Mouse (Mus musculus) heart, adult 2 months (tissue): Measurements from ENCODE around the gene Txndc11. TPM values are rescaled to one million over a fixed set of nuclear protein-coding genes. Genes with fewer than 3 reads are reported as not detected.

Source experiments
- DNase-seq, 2 experiments: peaks; one replicate each; pipeline ENCODE4 v3.0.0; 2021
- H3K27ac ChIP-seq: fragments of 200-600 bp; 2 replicates; pipeline ENCODE4 v1.8.1; 2022
- H3K27me3 ChIP-seq: fragments of 200-500 bp; 2 replicates; pipeline ENCODE4 v1.6.1; 2012; ENCODE audit warnings: mild to moderate bottlenecking, low read length, inconsistent platforms, mixed read lengths; ENCODE audit not compliant: control insufficient read depth, insufficient read depth
- H3K36me3 ChIP-seq: fragments of 200-500 bp; 2 replicates; pipeline ENCODE4 v1.6.1; 2012; ENCODE audit warnings: low read length, inconsistent platforms; ENCODE audit not compliant: control insufficient read depth, insufficient read depth
- H3K4me1 ChIP-seq: fragments of 200-500 bp; 2 replicates; pipeline ENCODE4 v1.6.1; 2011; ENCODE audit warnings: low read length; ENCODE audit not compliant: control insufficient read depth, insufficient read depth
- H3K4me3 ChIP-seq: fragments of 200-600 bp; 2 replicates; pipeline ENCODE4 v1.8.1; 2022
- H3K79me2 ChIP-seq: fragments of 200-500 bp; replicated peaks from 2 replicates; pipeline ENCODE4 v1.6.1; 2012; ENCODE audit warnings: mild to moderate bottlenecking, inconsistent platforms, low read length, moderate library complexity, mixed read lengths; ENCODE audit not compliant: control insufficient read depth, insufficient read depth
- H3K9ac ChIP-seq: fragments of 200-500 bp; 2 replicates; pipeline ENCODE4 v1.6.1; 2012; ENCODE audit warnings: low read depth, mild to moderate bottlenecking, control low read depth, inconsistent platforms, low read length, mixed read lengths
- CTCF ChIP-seq: fragments of 200-600 bp; IDR thresholded peaks from 2 replicates; pipeline ENCODE4 v1.8.1; 2022; ENCODE audit warnings: antibody characterized with exemption, mild to moderate bottlenecking, moderate library complexity
- EP300 ChIP-seq: fragments of 200-500 bp; IDR thresholded peaks from 2 replicates; pipeline ENCODE4 v1.6.1; 2011; ENCODE audit warnings: low read depth, low read length, control low read depth; ENCODE audit not compliant: insufficient read depth
- POLR2A ChIP-seq: fragments of 200-500 bp; IDR thresholded peaks from 2 replicates; pipeline ENCODE4 v1.6.1; 2011; ENCODE audit warnings: mild to moderate bottlenecking, low read depth, low read length, control low read depth; ENCODE audit not compliant: insufficient read depth
- WGBS: fragments of 180-500 bp; shearing (Covaris S2); methylation state at CpG from one replicate; pipeline ENCODE4 v1.1.7; 2018; 5-methylcytosine and 5-hydroxymethylcytosine counted together
- intact Hi-C: fragments of 180-260 bp; cut with DNase I; formaldehyde crosslinking; loops from one replicate; pipeline ENCODE4 v1.15.1; 2025
- polyA plus RNA-seq: library from polyadenylated mRNA; depleted of rRNA; stranded (reverse); fragments of >200 nt; gene quantifications from 2 replicates; pipeline ENCODE4 v1.2.3, GENCODE M21; 2012
- total RNA-seq, 2 experiments: library from RNA; stranded (reverse); gene quantifications; 2 replicates each; pipeline ENCODE4 v1.2.3; 2021

The Txndc11 gene
- total and polyA plus RNA-seq, 3 experiments, result 11.2 to 14.8 (median 13.0) TPM

GRCm38 (mm10) chr16:11078216-11078869, 56.1 kb downstream of the Txndc11 start:
- Histone ChIP-seq H3K4me1 (peaks cover 5% of the 10 kb centered on the region), H3K27ac (no peak overlapping the region), H3K27me3 (no peaks in the 10 kb centered on the region), H3K79me2 (peaks cover 4% of the 10 kb centered on the region; the same call in 1 of the 2 replicates), H3K9ac (no peak overlapping the region), H3K4me3 (no peak overlapping the region), H3K36me3 (peaks cover 8% of the 10 kb centered on the region)
- 28% methylated on average over 3 of the region's 3 CpGs for WGBS
- TF ChIP-seq CTCF (no peak), EP300 (no peak), POLR2A (no peak)
- intact Hi-C loops, result no loop called here
- no peak for DNase-seq

DNA sequence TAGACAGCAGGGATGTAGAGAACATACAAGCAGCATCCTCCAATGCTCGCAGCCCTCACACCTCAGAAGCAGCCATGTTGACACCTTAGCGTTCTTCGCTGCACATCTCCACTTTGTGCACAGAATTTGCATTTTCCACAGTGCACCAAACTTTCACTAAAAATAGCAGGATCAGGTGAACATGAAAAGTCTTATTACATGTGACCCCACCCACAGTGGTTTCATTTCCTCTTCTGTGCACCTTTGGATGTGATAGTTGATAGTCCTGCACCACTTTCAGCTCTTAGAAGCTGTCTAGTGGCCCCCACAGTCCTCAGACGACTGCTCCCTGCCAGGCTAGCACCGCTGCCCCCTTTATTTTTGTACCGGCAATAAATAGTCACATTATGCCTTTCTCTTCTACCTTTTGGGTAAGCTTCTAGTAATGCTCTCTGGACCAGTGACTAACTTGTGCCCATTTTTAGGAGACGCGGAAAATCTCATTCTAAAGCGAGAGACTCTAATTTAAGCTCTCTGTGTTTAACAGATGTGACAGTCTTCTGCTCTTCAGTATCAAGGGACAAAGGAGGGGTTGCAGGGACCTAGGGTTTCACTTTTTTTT, 56.7 kb downstream of the Txndc11 start:
- no peaks in the 10 kb centered on the region for H3K27me3 ChIP-seq
- no peak for DNase-seq
- H3K4me1 ChIP-seq, result peaks cover 7% of the 10 kb centered on the region
- H3K36me3 ChIP-seq, result peaks cover 8% of the 10 kb centered on the region
- intact Hi-C loops, result no loop called here
- H3K79me2 ChIP-seq, result peaks cover 4% of the 10 kb centered on the region; the same call in 1 of the 2 replicates
- 88% methylated on average over 9 of the region's 9 CpGs for WGBS
- H3K4me3 ChIP-seq, result no peak overlapping the region
- H3K27ac ChIP-seq, result no peak overlapping the region
- no peak overlapping the region for H3K9ac ChIP-seq
- TF ChIP-seq POLR2A (no peak), CTCF (no peak), EP300 (no peak)

DNA sequence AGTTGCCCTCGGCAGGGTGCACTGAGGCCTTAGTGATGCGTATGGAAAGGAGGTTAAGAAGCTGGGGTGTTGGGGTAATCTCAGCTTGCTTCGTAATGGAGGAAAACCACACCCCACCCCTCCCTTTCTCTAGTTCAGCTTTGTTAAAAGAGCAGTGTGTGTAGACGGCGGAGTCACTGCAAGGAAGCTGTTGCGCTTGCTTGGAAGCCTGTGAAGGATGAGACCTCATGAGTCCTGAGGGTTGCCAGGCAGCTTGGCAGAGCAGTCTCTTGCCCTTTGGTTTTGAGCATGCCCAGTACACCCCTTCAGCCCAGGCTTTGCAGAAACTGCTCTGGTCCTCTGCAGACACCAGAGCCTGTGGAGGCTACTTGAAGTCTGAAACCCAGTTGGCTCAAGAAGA, 61.4 kb downstream of the Txndc11 start:
- intact Hi-C loops, result no loop called here
- peaks cover 24% of the 10 kb centered on the region for H3K4me1 ChIP-seq

GRCm38 (mm10) chr16:11072454-11072853, 62.0 kb downstream of the Txndc11 start:
- no peak for TF ChIP-seq POLR2A
- no peak for TF ChIP-seq EP300
- TF ChIP-seq CTCF, result no peak
- no peak overlapping the region for H3K4me3 ChIP-seq
- peaks cover 26% of the 10 kb centered on the region for H3K4me1 ChIP-seq
- DNase-seq, result no peak
- no peak overlapping the region for H3K27ac ChIP-seq
- peaks cover under 1% of the 10 kb centered on the region for H3K36me3 ChIP-seq
- no peak overlapping the region for H3K9ac ChIP-seq
- no peaks in the 10 kb centered on the region for H3K27me3 ChIP-seq
- intact Hi-C loops, result no loop called here
- 79% methylated on average over 8 of the region's 8 CpGs for WGBS
- H3K79me2 ChIP-seq, result peaks cover 5% of the 10 kb centered on the region; the same call in 1 of the 2 replicates

More for the DNA sequence above, 61.4 kb downstream of the Txndc11 start:
- Histone ChIP-seq H3K79me2 (peaks cover 5% of the 10 kb centered on the region; the same call in 1 of the 2 replicates), H3K27ac (no peak overlapping the region), H3K27me3 (no peaks in the 10 kb centered on the region), H3K36me3 (peaks cover 4% of the 10 kb centered on the region), H3K4me3 (no peak overlapping the region), H3K9ac (no peak overlapping the region)
- WGBS, result 60% methylated on average over 6 of the region's 6 CpGs
- no peak for TF ChIP-seq EP300
- no peak for TF ChIP-seq CTCF
- no peak for TF ChIP-seq POLR2A
- no peak for DNase-seq

GRCm38 (mm10) chr16:11071887-11072286, 62.6 kb downstream of the Txndc11 start:
- TF ChIP-seq POLR2A (no peak), EP300 (no peak), CTCF (no peak)
- Histone ChIP-seq H3K27me3 (no peaks in the 10 kb centered on the region), H3K27ac (no peak overlapping the region; the same call in 1 of the 2 replicates), H3K4me3 (no peak overlapping the region), H3K9ac (no peak overlapping the region), H3K4me1 (peaks cover 26% of the 10 kb centered on the region), H3K79me2 (peaks cover 5% of the 10 kb centered on the region; the same call in 1 of the 2 replicates), H3K36me3 (no peaks in the 10 kb centered on the region; the same call in 1 of the 2 replicates)
- no peak for DNase-seq
- intact Hi-C loops, result no loop called here
- WGBS, result 91% methylated on average over 4 of the region's 4 CpGs

DNA sequence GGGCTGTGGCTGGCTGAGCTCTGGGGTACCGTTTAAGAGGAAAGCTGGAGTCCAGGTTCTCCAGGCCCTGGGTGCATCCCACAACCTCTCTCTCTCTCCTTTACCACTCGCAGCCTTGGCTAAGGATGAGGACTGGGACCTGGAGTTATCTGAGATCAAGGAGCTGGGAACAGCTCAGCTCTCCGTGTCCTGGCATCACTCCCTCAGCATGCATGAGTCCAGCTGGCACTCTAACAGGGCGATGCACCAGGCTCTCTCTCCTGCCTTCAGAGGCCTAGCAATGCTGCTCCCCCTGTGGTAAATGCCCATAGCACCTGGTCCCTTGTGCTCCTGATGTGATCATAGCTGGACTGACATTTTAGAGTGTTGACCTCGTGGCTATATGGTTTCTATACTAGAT, 63.3 kb downstream of the Txndc11 start:
- Histone ChIP-seq H3K79me2 (peaks cover 5% of the 10 kb centered on the region; the same call in 1 of the 2 replicates), H3K27ac (no peak overlapping the region; the same call in 1 of the 2 replicates), H3K36me3 (no peaks in the 10 kb centered on the region; the same call in 1 of the 2 replicates), H3K9ac (no peak overlapping the region), H3K4me3 (no peak overlapping the region), H3K27me3 (no peaks in the 10 kb centered on the region), H3K4me1 (peaks cover 26% of the 10 kb centered on the region)
- intact Hi-C loops, result no loop called here
- TF ChIP-seq CTCF (no peak), POLR2A (no peak), EP300 (no peak)
- WGBS, result 44% methylated on average over 5 of the region's 5 CpGs
- DNase-seq, result peak in 1 of 2 experiments; percentile 57
